Mouse (Mus musculus): Measurements from ENCODE around the gene Satl1. TPM values are rescaled to one million over a fixed set of nuclear protein-coding genes. Genes with fewer than 3 reads are reported as not detected.

Gene Satl1
- not detected for total RNA-seq (2023)

DNA sequence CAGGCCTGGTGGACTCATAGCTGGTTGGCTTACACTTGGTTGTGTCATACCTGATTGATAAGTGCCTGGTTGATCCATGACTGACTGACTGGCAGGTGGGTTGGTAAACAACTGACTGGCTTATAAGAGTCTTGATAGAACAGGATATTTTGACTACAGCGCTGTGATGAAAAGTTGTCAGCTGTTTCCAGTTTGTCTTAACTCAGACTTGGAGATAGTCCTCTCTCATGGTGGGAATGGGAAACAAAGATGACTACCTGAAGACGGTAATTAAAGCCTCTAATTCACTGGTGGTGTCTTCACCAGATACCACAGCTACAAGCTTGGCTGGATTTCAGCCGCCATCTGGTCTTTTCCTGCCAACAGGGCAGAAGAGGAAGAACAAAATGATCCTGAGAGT lies at the start of gene Satl1:
Gene Satl1, minus strand, starts transcription at position 101 of the 400 bp plus-strand sequence.

Other genes starting within 250 kb of the Satl1 start
- not detected for gene 4933403O08Rik, start 167.7 kb downstream of the Satl1 start, total RNA-seq (2023)
- gene Apool, start 95.4 kb downstream of the Satl1 start, total RNA-seq (2023), result 14.1 TPM
- gene 2010106E10Rik, start 88.5 kb upstream of the Satl1 start, total RNA-seq (2023), result not detected
- gene Zfp711, start 193.7 kb upstream of the Satl1 start, total RNA-seq (2023), result not detected

All from CD8-positive naive resting alpha-beta T cell, adult 57 days (primary cell).